Mouse (Mus musculus) brain, embryonic 14.5 days (tissue): ENCODE measurements around the gene Hs3st4.

Experiments used
- CTCF ChIP-seq: fragments of 200-500 bp; IDR thresholded peaks from 2 replicates; pipeline ENCODE4 v1.5.1; 2012; ENCODE audit warnings: inconsistent platforms, mild to moderate bottlenecking, moderate library complexity, borderline replicate concordance; ENCODE audit not compliant: insufficient read depth, insufficient read length; ENCODE audit errors: extremely low read depth
- POLR2A ChIP-seq: fragments of 200-500 bp; IDR thresholded peaks from 2 replicates; pipeline ENCODE4 v1.6.1; 2012; ENCODE audit warnings: mild to moderate bottlenecking, inconsistent platforms, borderline replicate concordance; ENCODE audit not compliant: poor library complexity, insufficient read depth, insufficient read length, severe bottlenecking; ENCODE audit errors: extremely low read depth

DNA sequence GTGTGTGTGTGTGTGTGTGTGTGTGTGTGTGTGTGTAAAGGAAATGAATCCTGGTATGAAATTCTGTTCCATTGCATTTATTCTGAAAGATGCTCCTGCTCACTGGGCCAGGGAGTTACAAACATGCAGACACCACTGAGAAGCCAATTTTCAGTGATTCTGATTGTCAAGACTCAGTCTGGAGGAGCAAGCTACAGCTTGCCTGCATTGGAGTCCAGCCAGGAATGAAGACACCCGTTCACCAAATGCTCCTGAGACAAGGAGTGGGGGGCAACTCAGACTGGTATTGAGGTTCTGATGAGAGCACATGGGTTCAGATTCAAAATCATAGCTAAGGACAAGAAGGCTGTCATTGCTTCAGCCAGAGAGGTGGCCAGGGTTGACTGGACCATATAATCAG is 66.3 kb downstream of the Hs3st4 start:
- no peak for TF ChIP-seq CTCF
- TF ChIP-seq POLR2A: no peak
